Mouse (Mus musculus): ENCODE data around the gene Cyp3a13. TPM values are rescaled to one million over a fixed set of nuclear protein-coding genes. Genes with fewer than 3 reads are reported as not detected.

The Cyp3a13 gene
- 1.7 TPM for polyA plus RNA-seq (2014; fragmentation: Illumina TruSeq; extraction: RNeasy Lipid Tissue Mini Kit (QIAGEN cat#74804); ENCODE audit: low read depth, low replicate concordance)

DNA sequence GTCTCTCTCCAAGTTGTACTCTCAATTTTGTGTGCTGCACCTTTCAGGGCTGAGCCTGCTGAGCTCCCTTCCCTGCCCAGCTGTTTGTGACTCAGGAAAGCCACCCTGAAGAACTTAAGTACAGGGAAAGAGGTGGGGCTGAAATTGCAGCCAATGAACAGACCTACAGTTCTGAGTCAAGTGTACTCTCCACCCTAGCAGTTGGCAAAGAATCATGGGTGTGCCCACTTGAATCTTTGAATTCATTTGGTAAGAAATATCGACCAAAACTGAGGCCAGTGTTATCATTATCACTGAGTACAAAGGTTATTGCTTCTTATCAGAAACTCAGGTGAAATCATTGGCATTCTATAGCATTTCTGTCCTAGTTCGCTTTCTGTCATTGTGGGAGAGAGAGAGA, at the start of gene Cyp3a13:
Gene Cyp3a13, minus strand, starts transcription at position 88 of the 400 bp plus-strand sequence.

DNA sequence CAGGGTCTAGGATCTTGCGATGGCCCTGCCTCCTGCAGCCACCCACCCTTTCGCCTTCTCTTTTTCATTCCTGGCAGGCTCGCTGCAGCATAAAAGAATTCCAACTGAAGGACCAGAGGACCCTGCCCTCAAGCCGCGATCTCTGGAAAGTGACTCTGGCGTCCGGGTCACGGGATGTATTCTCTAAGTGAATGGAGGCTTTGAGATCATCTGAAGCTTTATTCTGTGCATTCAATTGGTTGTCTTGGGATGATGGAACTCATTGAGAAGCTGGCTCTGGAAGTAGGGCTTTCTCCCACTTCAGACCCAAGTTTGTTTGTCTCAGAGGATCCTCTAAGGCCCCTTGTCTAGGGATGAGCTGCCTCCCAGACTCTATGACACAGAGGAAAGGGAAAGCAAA, 41.5 kb upstream of the Cyp3a13 start, which contains the start of gene Gjc3:
Gene Gjc3, minus strand, starts transcription at position 154 of the 400 bp plus-strand sequence.

DNA sequence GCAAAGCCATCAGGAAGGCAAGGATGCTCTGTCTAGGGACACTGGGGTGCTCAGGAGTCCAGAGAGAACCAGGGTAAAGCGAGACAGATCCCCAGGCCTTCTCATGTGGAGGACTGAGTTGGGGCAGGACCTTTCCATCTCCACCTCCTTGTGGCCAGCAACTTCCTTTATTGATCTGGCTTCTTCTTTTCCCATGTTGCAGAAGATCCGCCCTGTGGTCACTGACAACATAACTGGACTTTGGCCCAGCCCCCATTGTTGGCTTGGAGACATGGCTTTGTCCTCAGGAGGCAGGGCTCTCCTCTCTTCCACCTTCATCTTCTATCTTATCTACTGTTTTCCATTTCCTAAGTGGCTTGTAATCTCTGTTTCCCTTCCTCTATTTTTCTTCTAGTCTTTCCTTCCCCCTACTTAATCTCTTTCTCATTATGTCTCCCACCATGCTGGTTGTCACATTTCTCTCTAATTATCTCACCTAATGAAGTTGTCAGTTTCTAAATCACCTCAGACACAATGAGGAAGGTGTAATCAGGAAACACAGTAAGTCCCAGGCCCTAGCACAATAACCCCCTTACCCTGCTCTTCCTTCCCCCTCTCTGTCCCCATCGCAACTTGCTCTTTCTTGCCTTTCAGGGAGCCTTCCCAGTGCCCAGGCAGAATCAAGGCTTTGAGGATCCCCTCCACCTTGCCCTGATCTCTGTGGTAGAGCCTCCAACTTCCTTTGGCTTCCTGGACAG, 49.6 kb downstream of the Cyp3a13 start, which contains the start of gene Pilrb2:
Gene Pilrb2, minus strand, starts transcription at position 172 of the 737 bp plus-strand sequence.

DNA sequence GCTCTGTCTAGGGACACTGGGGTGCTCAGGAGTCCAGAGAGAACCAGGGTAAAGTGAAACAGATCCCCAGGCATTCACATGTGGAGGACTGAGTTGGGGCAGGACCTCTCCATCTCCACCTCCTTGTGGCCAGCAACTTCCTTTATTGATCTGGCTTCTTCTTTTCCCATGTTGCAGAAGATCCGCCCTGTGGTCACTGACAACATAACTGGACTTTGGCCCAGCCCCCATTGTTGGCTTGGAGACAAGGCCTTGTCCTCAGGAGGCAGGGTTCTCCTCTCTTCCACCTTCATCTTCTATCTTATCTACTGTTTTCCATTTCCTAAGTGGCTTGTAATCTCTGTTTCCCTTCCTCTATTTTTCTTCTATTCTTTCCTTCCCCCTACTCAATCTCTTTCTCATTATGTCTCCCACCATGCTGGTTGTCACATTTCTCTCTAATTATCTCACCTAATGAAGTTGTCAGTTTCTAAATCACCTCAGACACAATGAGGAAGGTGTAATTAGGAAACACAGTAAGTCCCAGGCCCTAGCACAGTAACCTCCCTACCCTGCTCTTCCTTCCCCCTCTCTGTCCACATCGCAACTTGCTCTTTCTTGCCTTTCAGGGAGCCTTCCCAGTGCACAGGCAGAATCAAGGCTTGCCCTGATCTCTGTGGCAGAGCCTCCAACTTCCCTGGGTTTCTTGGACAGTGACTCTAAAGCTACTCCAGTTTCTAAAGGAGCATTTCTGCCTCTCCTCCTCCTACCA, 63.3 kb downstream of the Cyp3a13 start, which contains the start of gene Pilrb1:
Gene Pilrb1, minus strand, starts transcription at position 147 of the 751 bp plus-strand sequence.

Other genes starting within 250 kb of the Cyp3a13 start
- gene Agfg2, start 236.9 kb downstream of the Cyp3a13 start, polyA plus RNA-seq (2014; fragmentation: Illumina TruSeq; extraction: RNeasy Lipid Tissue Mini Kit (QIAGEN cat#74804); ENCODE audit: low read depth, low replicate concordance): 11.3 TPM
- gene Nyap1, start 180.0 kb downstream of the Cyp3a13 start, polyA plus RNA-seq (2014; fragmentation: Illumina TruSeq; extraction: RNeasy Lipid Tissue Mini Kit (QIAGEN cat#74804); ENCODE audit: low read depth, low replicate concordance): 0.16 TPM
- 0.36 TPM for gene Tsc22d4, start 175.9 kb downstream of the Cyp3a13 start, polyA plus RNA-seq (2014; fragmentation: Illumina TruSeq; extraction: RNeasy Lipid Tissue Mini Kit (QIAGEN cat#74804); ENCODE audit: low read depth, low replicate concordance)
- not detected for gene Ppp1r35, start 142.8 kb downstream of the Cyp3a13 start, polyA plus RNA-seq (2014; fragmentation: Illumina TruSeq; extraction: RNeasy Lipid Tissue Mini Kit (QIAGEN cat#74804); ENCODE audit: low read depth, low replicate concordance)
- gene Mepce, start 134.0 kb downstream of the Cyp3a13 start, polyA plus RNA-seq (2014; fragmentation: Illumina TruSeq; extraction: RNeasy Lipid Tissue Mini Kit (QIAGEN cat#74804); ENCODE audit: low read depth, low replicate concordance): 8.0 TPM
- gene Zcwpw1, start 133.8 kb downstream of the Cyp3a13 start, polyA plus RNA-seq (2014; fragmentation: Illumina TruSeq; extraction: RNeasy Lipid Tissue Mini Kit (QIAGEN cat#74804); ENCODE audit: low read depth, low replicate concordance): 5.1 TPM
- not detected for gene Pilra, start 85.3 kb downstream of the Cyp3a13 start, polyA plus RNA-seq (2014; fragmentation: Illumina TruSeq; extraction: RNeasy Lipid Tissue Mini Kit (QIAGEN cat#74804); ENCODE audit: low read depth, low replicate concordance)
- 0.65 TPM for gene Pilrb1, start 63.5 kb downstream of the Cyp3a13 start, polyA plus RNA-seq (2014; fragmentation: Illumina TruSeq; extraction: RNeasy Lipid Tissue Mini Kit (QIAGEN cat#74804); ENCODE audit: low read depth, low replicate concordance)
- not detected for gene Pilrb2, start 49.8 kb downstream of the Cyp3a13 start, polyA plus RNA-seq (2014; fragmentation: Illumina TruSeq; extraction: RNeasy Lipid Tissue Mini Kit (QIAGEN cat#74804); ENCODE audit: low read depth, low replicate concordance)
- gene Gjc3, start 41.5 kb upstream of the Cyp3a13 start, polyA plus RNA-seq (2014; fragmentation: Illumina TruSeq; extraction: RNeasy Lipid Tissue Mini Kit (QIAGEN cat#74804); ENCODE audit: low read depth, low replicate concordance): not detected
- 14.1 TPM for gene Azgp1, start 59.9 kb upstream of the Cyp3a13 start, polyA plus RNA-seq (2014; fragmentation: Illumina TruSeq; extraction: RNeasy Lipid Tissue Mini Kit (QIAGEN cat#74804); ENCODE audit: low read depth, low replicate concordance)
- gene Smok3a, start 99.6 kb upstream of the Cyp3a13 start, polyA plus RNA-seq (2014; fragmentation: Illumina TruSeq; extraction: RNeasy Lipid Tissue Mini Kit (QIAGEN cat#74804); ENCODE audit: low read depth, low replicate concordance): not detected
- not detected for gene Smok3b, start 99.8 kb upstream of the Cyp3a13 start, polyA plus RNA-seq (2014; fragmentation: Illumina TruSeq; extraction: RNeasy Lipid Tissue Mini Kit (QIAGEN cat#74804); ENCODE audit: low read depth, low replicate concordance)
- not detected for gene Smok3c, start 131.6 kb upstream of the Cyp3a13 start, polyA plus RNA-seq (2014; fragmentation: Illumina TruSeq; extraction: RNeasy Lipid Tissue Mini Kit (QIAGEN cat#74804); ENCODE audit: low read depth, low replicate concordance)
- 50.9 TPM for gene Zkscan1, start 163.5 kb upstream of the Cyp3a13 start, polyA plus RNA-seq (2014; fragmentation: Illumina TruSeq; extraction: RNeasy Lipid Tissue Mini Kit (QIAGEN cat#74804); ENCODE audit: low read depth, low replicate concordance)
- 17.5 TPM for gene Zscan21, start 195.3 kb upstream of the Cyp3a13 start, polyA plus RNA-seq (2014; fragmentation: Illumina TruSeq; extraction: RNeasy Lipid Tissue Mini Kit (QIAGEN cat#74804); ENCODE audit: low read depth, low replicate concordance)
- gene Zfp113, start 234.1 kb upstream of the Cyp3a13 start, polyA plus RNA-seq (2014; fragmentation: Illumina TruSeq; extraction: RNeasy Lipid Tissue Mini Kit (QIAGEN cat#74804); ENCODE audit: low read depth, low replicate concordance): 16.9 TPM
- 75.6 TPM for gene Cops6, start 239.5 kb upstream of the Cyp3a13 start, polyA plus RNA-seq (2014; fragmentation: Illumina TruSeq; extraction: RNeasy Lipid Tissue Mini Kit (QIAGEN cat#74804); ENCODE audit: low read depth, low replicate concordance)